Mouse (Mus musculus): ENCODE measurements around the gene Fggy.

GRCm38 (mm10) chr4:95680756-95681449 lies 123.6 kb downstream of the Fggy start:
- no peak for TF ChIP-seq CTCF (IDR thresholded peaks at IDR 0.05; ENCODE audit: low read depth)
- TF ChIP-seq EP300 (optimal IDR thresholded peaks at IDR 0.05) = no peak
